Mouse (Mus musculus): ENCODE data around the gene Cd320.

DNA sequence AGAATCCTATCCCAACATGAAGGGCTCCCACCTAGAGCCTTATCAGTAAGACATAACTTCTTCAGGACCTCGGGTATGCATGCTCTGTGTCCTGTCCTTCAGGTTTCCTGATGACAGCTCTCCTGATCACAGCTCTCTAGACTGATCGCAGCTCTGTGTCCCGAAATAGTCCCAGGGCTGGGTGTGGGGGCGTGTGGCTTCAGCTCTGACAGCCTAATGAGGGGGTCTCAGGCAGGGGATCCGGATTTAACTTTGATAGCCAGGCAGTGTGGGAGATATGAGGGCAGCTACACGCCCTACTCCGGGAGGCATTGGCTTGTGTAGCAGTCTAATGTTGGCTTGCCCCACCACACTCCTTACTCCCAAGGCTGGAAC is 31.8 kb upstream of the Cd320 start:
- TF ChIP-seq CTCF (IDR thresholded peaks at IDR 0.05; ENCODE audit: low read depth, low read length) (no peak), POLR2A (IDR thresholded peaks at IDR 0.05; ENCODE audit: borderline replicate concordance, low read depth, low read length) (no peak)

All from bone marrow macrophage, adult 2 months (primary cell).